In the genomic region with DNA sequence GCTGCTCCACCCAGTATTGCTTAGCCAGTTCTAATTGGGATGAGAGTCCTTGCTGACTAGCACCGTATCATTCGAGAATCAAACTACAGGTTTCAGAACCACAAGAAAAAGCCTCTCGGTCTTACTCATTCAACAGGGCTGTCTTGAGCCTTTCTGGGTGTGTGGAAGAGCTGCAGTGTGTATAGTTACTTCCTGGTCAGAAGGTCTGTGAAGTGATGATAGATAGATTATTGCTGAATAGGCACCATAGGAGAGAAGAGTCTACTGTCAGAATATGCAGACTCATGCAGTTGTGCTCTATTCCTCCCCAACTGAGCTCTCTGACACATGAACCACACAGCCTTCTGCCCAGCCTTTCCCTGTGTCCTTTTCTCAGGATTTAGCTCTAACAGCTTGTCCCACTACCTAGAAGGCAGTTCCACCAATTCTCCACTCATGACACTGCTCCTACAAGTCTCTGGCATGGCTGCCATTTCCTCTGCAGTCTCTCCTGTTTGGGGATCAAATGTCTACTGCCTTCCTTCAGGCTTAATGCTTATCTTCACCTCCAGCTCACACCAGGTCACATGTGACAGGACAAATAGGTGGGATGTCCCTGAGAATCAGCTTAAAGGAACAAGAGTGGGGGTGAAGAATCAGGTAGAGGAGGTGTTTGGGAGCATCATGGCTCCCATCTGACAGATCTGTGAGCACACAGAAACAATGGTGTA, we compare ENCODE assay signal across 25 mouse cellular contexts. TPM values are rescaled to one million over a fixed set of nuclear protein-coding genes. Genes with fewer than 3 reads are reported as not detected.
DNase-seq lines count a peak whose midpoint lies in the region; ATAC-seq lines count a peak whose summit lies in the region.
"Had no signal": no experiment of that assay in that cellular context is flagged by ENCODE, and none has a peak within 500 bp of the region (broad histone marks: within the 10 kb centered on the region; RNA-seq: fewer than 3 reads in every experiment).

No protein-coding gene starts in this region.

- DNase-seq in heart, postnatal 14 days: no peak
- no peak for DNase-seq in natural killer cell, adult 2 months (ENCODE audit: low spot score in 2 of 2)
- DNase-seq: adrenal gland, adult 2 months; cerebellum, adult 11-12 months; cerebellum, postnatal 25 days; embryo, embryonic 11 days; gastrocnemius, postnatal 36 days; kidney, adult 8-10 months; kidney, postnatal 14 days; lung, adult 18-20 months; lung, postnatal 10 days; thymus, postnatal 4 days had no signal

- no peak overlapping the region for H3K27ac ChIP-seq in heart, embryonic 12.5 days (ENCODE audit: poor library complexity, severe bottlenecking)
- peak overlapping the region; percentile 83 for H3K27ac ChIP-seq in liver, embryonic 12.5 days
- H3K27ac ChIP-seq in forebrain, embryonic 15.5 days (replicated peaks): no peak overlapping the region
- no peak overlapping the region for H3K27ac ChIP-seq in kidney, embryonic 14.5 days (ENCODE audit: low read depth, low read length)
- H3K27ac ChIP-seq: embryonic facial prominence, embryonic 13.5 days; hindbrain, embryonic 15.5 days had no signal

- peak; percentile 77; the same call in 1 of the 2 replicates for ATAC-seq in heart, embryonic 12.5 days (ENCODE audit: insufficient number of reproducible peaks, low FRiP score)
- peak; percentile 60 for ATAC-seq in activated CD4-positive, CD25-positive, alpha-beta regulatory T cell, adult 4 months
- peak; percentile 92 for ATAC-seq in liver, embryonic 12.5 days
- peak; percentile 34; the same call in 1 of the 2 replicates for ATAC-seq in megakaryocyte progenitor cell, adult 5-6 weeks (replicated peaks; ENCODE audit: poor library complexity)
- ATAC-seq in forebrain, embryonic 15.5 days (replicated peaks): no peak
- ATAC-seq in kidney, embryonic 14.5 days (ENCODE audit: low FRiP score, low TSS enrichment): no peak
- ATAC-seq: Patski had no signal

- H3K36me3 ChIP-seq in heart, embryonic 12.5 days: peaks cover 70% of the 10 kb centered on the region
- peaks cover 88% of the 10 kb centered on the region for H3K36me3 ChIP-seq in liver, embryonic 12.5 days
- peaks cover 39% of the 10 kb centered on the region for H3K36me3 ChIP-seq in forebrain, embryonic 15.5 days
- H3K36me3 ChIP-seq in kidney, embryonic 14.5 days (ENCODE audit: control insufficient read depth, insufficient read depth, low read length): peaks cover 49% of the 10 kb centered on the region

- no peaks in the 10 kb centered on the region for H3K27me3 ChIP-seq in heart, embryonic 12.5 days (replicated peaks)
- no peaks in the 10 kb centered on the region for H3K27me3 ChIP-seq in liver, embryonic 12.5 days (replicated peaks)
- H3K27me3 ChIP-seq in forebrain, embryonic 15.5 days: no peaks in the 10 kb centered on the region
- H3K27me3 ChIP-seq in kidney, embryonic 14.5 days (ENCODE audit: control insufficient read depth, insufficient read depth, low read length): no peaks in the 10 kb centered on the region
- H3K27me3 ChIP-seq: CH12.LX; embryonic facial prominence, embryonic 13.5 days; hindbrain, embryonic 15.5 days; Patski had no signal

- WGBS in heart, embryonic 12.5 days: 91% methylated on average over 3 of the region's 3 CpGs
- WGBS in liver, embryonic 12.5 days (ENCODE audit: insufficient replicate concordance): 76% methylated on average over 3 of the region's 3 CpGs
- 93% methylated on average over 3 of the region's 3 CpGs for WGBS in forebrain, embryonic 15.5 days
- 96% methylated on average over 3 of the region's 3 CpGs for WGBS in kidney, embryonic 14.5 days

- no peaks in the 10 kb centered on the region for H3K9me3 ChIP-seq in heart, embryonic 12.5 days (replicated peaks)
- no peaks in the 10 kb centered on the region for H3K9me3 ChIP-seq in liver, embryonic 12.5 days (replicated peaks)
- H3K9me3 ChIP-seq in forebrain, embryonic 15.5 days: no peaks in the 10 kb centered on the region
- H3K9me3 ChIP-seq in kidney, embryonic 14.5 days (ENCODE audit: control insufficient read depth, low read length): no peaks in the 10 kb centered on the region
- H3K9me3 ChIP-seq: embryonic facial prominence, embryonic 13.5 days; G1E; hindbrain, embryonic 15.5 days had no signal

- H3K4me3 ChIP-seq in heart, embryonic 12.5 days: no peak overlapping the region
- no peak overlapping the region for H3K4me3 ChIP-seq in liver, embryonic 12.5 days
- no peak overlapping the region for H3K4me3 ChIP-seq in forebrain, embryonic 15.5 days
- H3K4me3 ChIP-seq in kidney, embryonic 14.5 days (ENCODE audit: low read length): no peak overlapping the region
- H3K4me3 ChIP-seq: embryonic facial prominence, embryonic 13.5 days; hindbrain, embryonic 15.5 days had no signal

- H3K4me2 ChIP-seq in heart, embryonic 12.5 days: no peak overlapping the region
- peak overlapping the region; percentile 28 for H3K4me2 ChIP-seq in liver, embryonic 12.5 days
- H3K4me2 ChIP-seq in forebrain, embryonic 15.5 days (replicated peaks): no peak overlapping the region
- no peak overlapping the region for H3K4me2 ChIP-seq in kidney, embryonic 14.5 days (replicated peaks; ENCODE audit: low read depth, low read length)
- H3K4me2 ChIP-seq: embryonic facial prominence, embryonic 13.5 days; hindbrain, embryonic 15.5 days; midbrain, embryonic 11.5 days had no signal

- no peak overlapping the region for H3K9ac ChIP-seq in heart, embryonic 12.5 days
- H3K9ac ChIP-seq in liver, embryonic 12.5 days: no peak overlapping the region
- no peak overlapping the region for H3K9ac ChIP-seq in forebrain, embryonic 15.5 days (replicated peaks)
- no peak overlapping the region for H3K9ac ChIP-seq in kidney, embryonic 14.5 days (ENCODE audit: low read depth, low read length)
- H3K9ac ChIP-seq: embryonic facial prominence, embryonic 13.5 days; hindbrain, embryonic 15.5 days had no signal

- H3K4me1 ChIP-seq in heart, embryonic 12.5 days (replicated peaks): no peaks in the 10 kb centered on the region
- peaks cover 21% of the 10 kb centered on the region for H3K4me1 ChIP-seq in liver, embryonic 12.5 days
- no peaks in the 10 kb centered on the region for H3K4me1 ChIP-seq in forebrain, embryonic 15.5 days
- H3K4me1 ChIP-seq in kidney, embryonic 14.5 days (ENCODE audit: control insufficient read depth, insufficient read depth, low read length): no peaks in the 10 kb centered on the region
- H3K4me1 ChIP-seq: embryonic facial prominence, embryonic 13.5 days; hindbrain, embryonic 15.5 days had no signal

- intact Hi-C loops in heart, postnatal 14 days (cut with DNase I): no loop called here

RNA-seq across cellular contexts. Expression of gene Scly, which starts 19.6 kb away (rescaled TPM):
- 14.8 and 14.9 TPM in 2 replicates for polyA plus RNA-seq in heart, embryonic 12.5 days (2016; fragmentation: Nextera tagmentation; extraction: Ambion mirVana)
- 10 to 100 TPM; 11.4 to 15.6 TPM for total RNA-seq in heart, postnatal 14 days (2021)
- 10 to 100 TPM; 42.0 to 57.3 TPM for polyA plus RNA-seq in activated CD4-positive, CD25-positive, alpha-beta regulatory T cell, adult 4 months (2017; shearing (Covaris generic))
- polyA plus RNA-seq in liver, embryonic 12.5 days (2016; fragmentation: Nextera tagmentation; extraction: Ambion mirVana): 28.8 and 30.0 TPM in 2 replicates
- 19.8 and 20.0 TPM in 2 replicates for total RNA-seq in megakaryocyte progenitor cell, adult 5-6 weeks (2015)
- total RNA-seq in megakaryocyte progenitor cell, adult 5-6 weeks (2017): 21.1 and 23.6 TPM in 2 replicates
- polyA plus RNA-seq in forebrain, embryonic 15.5 days (2015; fragmentation: Nextera tagmentation; extraction: Ambion mirVana): 7.9 and 9.1 TPM in 2 replicates
- polyA plus RNA-seq in kidney, embryonic 14.5 days (2014; fragmentation: Nextera tagmentation; extraction: Ambion mirVana): 11.4 and 15.3 TPM in 2 replicates

RNA-seq across cellular contexts. Expression of gene Ube2f, which starts 28.5 kb away (rescaled TPM):
- polyA plus RNA-seq in heart, embryonic 12.5 days (2016; fragmentation: Nextera tagmentation; extraction: Ambion mirVana): 65.2 and 66.5 TPM in 2 replicates
- 10 to 100 TPM; 50.2 to 56.7 TPM for total RNA-seq in heart, postnatal 14 days (2021)
- 10 to 100 TPM; 74.4 to 95.6 TPM for polyA plus RNA-seq in activated CD4-positive, CD25-positive, alpha-beta regulatory T cell, adult 4 months (2017; shearing (Covaris generic))
- polyA plus RNA-seq in liver, embryonic 12.5 days (2016; fragmentation: Nextera tagmentation; extraction: Ambion mirVana): 71.6 and 73.4 TPM in 2 replicates
- 90.2 and 92.6 TPM in 2 replicates for total RNA-seq in megakaryocyte progenitor cell, adult 5-6 weeks (2015)
- 46.8 and 58.6 TPM in 2 replicates for total RNA-seq in megakaryocyte progenitor cell, adult 5-6 weeks (2017)
- 68.7 and 70.3 TPM in 2 replicates for polyA plus RNA-seq in forebrain, embryonic 15.5 days (2015; fragmentation: Nextera tagmentation; extraction: Ambion mirVana)
- 72.4 and 80.5 TPM in 2 replicates for polyA plus RNA-seq in kidney, embryonic 14.5 days (2014; fragmentation: Nextera tagmentation; extraction: Ambion mirVana)

RNA-seq across cellular contexts. Expression of gene Espnl, which starts 43.3 kb away (rescaled TPM):
- 0.05 and 0.08 TPM in 2 replicates for polyA plus RNA-seq in heart, embryonic 12.5 days (2016; fragmentation: Nextera tagmentation; extraction: Ambion mirVana)
- not detected for total RNA-seq in heart, postnatal 14 days (2021)
- polyA plus RNA-seq in activated CD4-positive, CD25-positive, alpha-beta regulatory T cell, adult 4 months (2017; shearing (Covaris generic)): not detected
- polyA plus RNA-seq in liver, embryonic 12.5 days (2016; fragmentation: Nextera tagmentation; extraction: Ambion mirVana): 0.05 and 0.07 TPM in 2 replicates
- 0.05 and 0.17 TPM in 2 replicates for total RNA-seq in megakaryocyte progenitor cell, adult 5-6 weeks (2015)
- 0.03 and 0.17 TPM in 2 replicates for total RNA-seq in megakaryocyte progenitor cell, adult 5-6 weeks (2017)
- 0.06 and 0.10 TPM in 2 replicates for polyA plus RNA-seq in forebrain, embryonic 15.5 days (2015; fragmentation: Nextera tagmentation; extraction: Ambion mirVana)
- polyA plus RNA-seq in kidney, embryonic 14.5 days (2014; fragmentation: Nextera tagmentation; extraction: Ambion mirVana): 0.03 TPM in 1 of 2 replicates, not detected in the other
- total RNA-seq: heart, adult 8-10 months had no signal
- polyA plus RNA-seq: embryonic facial prominence, embryonic 13.5 days had no signal

Comparison
In these comparisons a context has a peak if more than half of its experiments do, and no peak if none do; other contexts are left out.
1. ATAC-seq: peak in heart, embryonic 12.5 days (single experiment), activated CD4-positive, CD25-positive, alpha-beta regulatory T cell, adult 4 months (single experiment), liver, embryonic 12.5 days (single experiment) and megakaryocyte progenitor cell, adult 5-6 weeks (single experiment); none in forebrain, embryonic 15.5 days (single experiment) and kidney, embryonic 14.5 days (single experiment).